Mouse (Mus musculus) neural tube, embryonic 10.5 days (tissue): ENCODE measurements at regions not wholly inside any gene's neighbourhood (a gene's known extent, or its start where the extent isn't known, plus 50 kb on each side); places are given as distances from the start of the nearest gene placed in this dataset.

ENCODE experiments used
- DNase-seq: peaks from one replicate; pipeline ENCODE4 v3.0.0-alpha.2; 2017; ENCODE audit warnings: low spot score; ENCODE audit errors: extremely low spot score

DNA sequence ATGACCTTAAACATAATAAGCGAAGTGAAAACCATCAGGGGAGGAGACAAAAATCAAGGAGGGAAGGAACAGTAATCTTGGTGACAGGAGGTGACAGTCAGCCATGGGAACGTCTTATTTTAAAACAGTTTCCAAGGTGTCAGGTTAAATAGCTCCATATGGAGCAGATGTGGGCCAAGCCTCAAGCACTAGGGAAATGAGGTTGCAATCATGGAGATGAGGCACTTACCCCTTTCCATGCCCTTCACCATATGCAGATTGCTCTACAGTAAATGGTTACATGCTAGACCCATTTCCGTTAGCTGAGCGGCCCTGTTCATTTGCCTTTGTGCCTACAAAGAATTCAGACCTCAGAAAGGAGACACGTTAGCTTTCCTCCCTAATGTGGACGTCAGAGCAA, 204.8 kb upstream of the Gm6793 start:
- DNase-seq: no peak

GRCm38 (mm10) chr8:112212170-112212569, 197.3 kb upstream of the Gm6793 start:
- no peak for DNase-seq

GRCm38 (mm10) chr8:112196423-112196822, 181.6 kb upstream of the Gm6793 start:
- DNase-seq: no peak

GRCm38 (mm10) chr8:112195880-112196279, 181.0 kb upstream of the Gm6793 start:
- DNase-seq: no peak

DNA sequence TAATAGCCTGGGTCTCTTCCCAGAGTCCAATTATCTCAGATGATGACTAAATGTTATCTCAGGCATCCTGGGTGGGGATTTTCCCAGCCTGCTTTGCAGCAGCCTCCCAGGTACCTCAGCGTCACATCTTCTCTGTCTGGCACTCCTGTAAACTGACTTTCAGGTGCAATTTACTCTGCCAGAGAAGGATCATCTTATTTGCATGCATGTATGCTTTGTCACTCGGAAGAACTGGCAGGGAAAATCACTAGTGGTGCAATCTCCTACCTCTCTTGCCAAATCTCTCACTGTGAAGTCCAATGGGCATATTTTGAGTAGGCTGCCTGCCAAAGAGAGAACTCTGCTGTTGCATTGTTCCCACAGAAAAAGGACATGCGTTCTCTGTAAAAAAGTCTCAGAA, 177.0 kb upstream of the Gm6793 start:
- DNase-seq: no peak

GRCm38 (mm10) chr8:112189698-112190097, 174.9 kb upstream of the Gm6793 start:
- no peak for DNase-seq

DNA sequence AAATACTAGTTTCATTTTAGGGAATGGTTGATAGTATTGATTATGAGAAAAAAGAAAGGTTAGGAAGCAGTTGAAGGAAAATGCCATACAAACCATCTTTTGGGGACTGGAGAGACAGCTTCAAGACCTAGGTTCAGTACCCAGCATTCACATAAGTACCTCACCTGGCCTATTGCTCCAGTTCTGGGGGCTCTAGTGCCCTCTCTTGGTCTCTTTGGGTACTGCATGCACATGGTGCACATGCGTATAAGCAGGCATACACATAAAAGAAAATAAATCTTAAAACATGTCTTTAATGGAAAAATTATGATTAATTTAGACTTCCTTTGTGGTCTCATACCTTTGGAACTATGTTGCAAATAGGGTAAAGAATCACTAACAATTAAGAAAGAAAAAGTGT, 155.3 kb upstream of the Gm6793 start:
- no peak for DNase-seq

DNA sequence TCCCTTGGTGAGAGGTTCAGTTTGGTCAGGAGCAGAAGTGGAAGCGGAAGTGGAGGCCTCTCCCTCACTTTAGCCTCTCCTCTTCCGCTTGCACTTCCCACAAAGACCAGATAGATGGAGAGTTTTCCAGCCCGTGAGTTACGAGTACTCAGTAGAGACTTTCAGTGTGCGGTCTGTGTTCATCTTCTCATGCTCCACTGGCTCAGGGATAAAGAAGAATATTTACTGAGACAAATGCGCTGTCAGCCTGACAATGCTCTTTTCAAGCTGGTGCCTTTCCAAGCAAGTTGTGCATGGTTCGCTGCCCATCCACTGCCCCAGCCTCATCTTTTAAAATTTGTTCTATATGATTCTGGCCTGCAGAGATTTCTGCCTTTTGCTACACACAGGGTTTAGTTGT, 141.8 kb upstream of the Gm6793 start:
- peak; percentile 25 for DNase-seq

DNA sequence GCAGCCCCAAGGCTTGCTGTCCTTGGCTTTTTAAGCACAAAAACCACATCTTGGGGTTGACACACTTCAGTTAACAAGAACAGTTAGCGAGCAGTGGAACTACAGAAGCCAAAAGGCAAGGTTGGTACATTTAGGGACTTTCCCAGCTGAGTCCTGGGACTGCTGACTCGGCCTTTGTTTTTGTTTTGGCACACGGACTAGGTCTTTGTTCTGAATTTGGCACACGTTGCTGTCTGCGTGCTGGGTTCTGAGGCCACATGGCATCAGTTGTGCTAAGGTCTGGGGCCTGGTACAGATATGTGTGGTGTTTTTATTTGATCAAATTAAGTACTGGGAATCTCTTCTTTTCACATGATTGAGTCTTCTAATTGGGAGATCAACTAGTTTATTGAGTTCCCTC, 124.1 kb upstream of the Gm6793 start:
- DNase-seq: no peak

GRCm38 (mm10) chr8:112130196-112130595, 115.4 kb upstream of the Gm6793 start:
- DNase-seq: no peak

DNA sequence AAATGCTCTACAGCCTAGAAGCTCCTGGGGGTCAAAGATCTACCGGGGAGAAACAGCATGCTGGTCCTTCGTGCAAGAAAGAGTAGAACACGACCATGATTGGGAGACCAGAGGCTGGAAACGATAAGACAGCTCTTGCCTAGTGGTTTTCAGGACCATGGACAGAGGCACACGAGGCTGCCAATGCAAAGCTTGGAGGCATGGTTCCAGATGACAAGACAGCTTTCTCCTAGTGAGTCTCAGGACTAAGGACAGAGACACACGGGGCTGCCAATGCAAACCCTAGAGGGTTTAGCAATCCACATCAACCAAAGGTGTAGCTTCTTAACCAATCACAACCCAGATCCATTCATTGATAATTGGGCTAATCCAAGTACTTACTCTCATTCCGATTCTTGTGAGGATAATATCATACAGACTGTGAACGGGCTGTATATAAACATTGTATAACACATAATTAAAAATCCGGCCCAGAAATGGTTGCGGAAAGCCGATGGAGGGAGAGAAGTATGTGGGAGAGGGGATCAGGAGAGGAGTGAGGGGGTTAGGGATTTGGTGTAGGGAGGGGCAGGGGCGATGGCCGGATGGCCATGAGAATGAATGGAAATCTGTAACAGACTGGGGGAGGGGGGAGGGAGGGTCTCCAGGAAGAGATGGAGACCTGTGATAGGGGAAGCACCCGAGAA, 114.1 kb upstream of the Gm6793 start:
- DNase-seq: peak; percentile 74

- no peak for DNase-seq
Observed at GRCm38 (mm10) chr8:112111950-112112349, 97.1 kb upstream of the Gm6793 start.

GRCm38 (mm10) chr8:112097883-112098635, 83.2 kb upstream of the Gm6793 start:
- DNase-seq: no peak

DNA sequence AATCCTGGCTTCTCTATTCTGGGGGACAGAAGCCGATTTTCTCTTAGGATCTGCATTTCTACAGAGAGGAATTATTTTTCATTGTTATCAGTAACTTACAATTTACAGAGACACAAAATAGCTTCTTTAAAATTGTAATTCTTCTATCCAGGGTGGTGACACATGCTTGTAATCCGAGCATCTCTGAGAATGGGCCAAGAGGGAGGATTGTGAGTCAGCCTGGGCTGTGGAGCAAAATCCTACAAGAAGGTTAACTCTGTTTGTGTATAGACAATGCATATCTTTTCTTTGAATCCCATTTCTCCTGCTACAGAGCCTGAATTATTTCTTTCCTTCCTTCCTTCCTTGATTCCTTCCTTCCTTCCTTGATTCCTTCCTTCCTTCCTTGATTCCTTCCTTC, 80.0 kb upstream of the Gm6793 start:
- DNase-seq: no peak

GRCm38 (mm10) chr8:112093554-112093953, 78.7 kb upstream of the Gm6793 start:
- no peak for DNase-seq

GRCm38 (mm10) chr8:112092831-112093230, 78.0 kb upstream of the Gm6793 start:
- no peak for DNase-seq

- DNase-seq: no peak
Observed at GRCm38 (mm10) chr8:112078621-112079020, 63.8 kb upstream of the Gm6793 start.

DNA sequence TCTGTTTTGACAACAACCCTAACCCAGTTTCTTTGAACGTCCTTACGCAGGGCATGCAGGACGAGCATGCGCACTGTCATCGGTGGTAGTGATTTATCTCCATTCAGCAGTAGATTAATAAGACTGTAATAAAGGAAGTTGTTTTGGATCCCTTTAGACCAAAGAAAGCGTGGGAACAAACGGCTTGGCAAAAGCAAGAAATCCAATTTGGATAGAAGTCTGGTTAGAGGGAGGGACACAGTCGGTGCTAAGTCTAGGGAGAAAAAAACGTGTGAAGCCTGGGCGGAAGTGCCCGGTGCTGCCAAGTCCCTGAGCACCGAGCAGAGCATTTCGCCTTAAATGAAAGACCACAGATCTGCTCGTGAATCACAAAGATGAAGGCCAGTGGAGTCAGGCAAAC, 57.4 kb upstream of the Gm6793 start:
- DNase-seq: no peak

- DNase-seq: no peak
Observed at GRCm38 (mm10) chr8:112070251-112070650, 55.4 kb upstream of the Gm6793 start.
